Mouse (Mus musculus) embryonic facial prominence, embryonic 14.5 days (tissue): ENCODE measurements at regions not wholly inside any gene's neighbourhood (a gene's known extent, or its start where the extent isn't known, plus 50 kb on each side); places are given as distances from the start of the nearest gene placed in this dataset.
"Not testable (repeated sequence)": the region's sequence is repeated elsewhere in the genome, so short reads cannot be mapped to it uniquely, and the experiment has no call there.

ENCODE experiments used
- ATAC-seq: fragments of 200-750 bp; cut with Nextera tagmentation; 2 replicates; pipeline ENCODE4 v1.8.0; 2017; ENCODE audit warnings: low read depth, moderate number of reproducible peaks, moderate TSS enrichment
- DNase-seq: peaks from one replicate; pipeline ENCODE4 v3.0.0-alpha.2; 2015; ENCODE audit warnings: low spot score
- H3K27ac ChIP-seq: fragments of 300-500 bp; sonication (generic); replicated peaks from 2 replicates; pipeline ENCODE4 v1.5.1; 2014; ENCODE audit warnings: low read depth, mild to moderate bottlenecking, low read length, moderate library complexity
- H3K27me3 ChIP-seq: fragments of 300-500 bp; sonication (generic); replicated peaks from 2 replicates; pipeline ENCODE4 v1.6.1; 2014; ENCODE audit warnings: low read length; ENCODE audit not compliant: control insufficient read depth, insufficient read depth
- H3K36me3 ChIP-seq: fragments of 300-500 bp; sonication (generic); 2 replicates; pipeline ENCODE4 v1.6.1; 2014; ENCODE audit warnings: low read length, mixed read lengths; ENCODE audit not compliant: control insufficient read depth, insufficient read depth
- H3K4me1 ChIP-seq: fragments of 300-500 bp; sonication (generic); 2 replicates; pipeline ENCODE4 v1.6.1; 2014; ENCODE audit warnings: antibody characterized with exemption, low read length; ENCODE audit not compliant: control insufficient read depth, insufficient read depth
- H3K4me2 ChIP-seq: fragments of 300-500 bp; sonication (generic); 2 replicates; pipeline ENCODE4 v1.6.1; 2014; ENCODE audit warnings: low read depth, mild to moderate bottlenecking, low read length, moderate library complexity, mixed read lengths
- H3K4me3 ChIP-seq: fragments of 300-500 bp; sonication (generic); 2 replicates; pipeline ENCODE4 v1.5.1; 2014; ENCODE audit warnings: low read depth, mild to moderate bottlenecking, low read length
- H3K9ac ChIP-seq: fragments of 300-500 bp; sonication (generic); 2 replicates; pipeline ENCODE4 v1.6.1; 2014; ENCODE audit warnings: low read depth, mild to moderate bottlenecking, low read length, moderate library complexity, mixed read lengths
- H3K9me3 ChIP-seq: fragments of 300-500 bp; sonication (generic); 2 replicates; pipeline ENCODE4 v1.6.1; 2016; ENCODE audit warnings: low read length; ENCODE audit not compliant: control insufficient read depth
- WGBS: fragments of 180-500 bp; shearing (Covaris S2); extraction: QIAGEN DNeasy Blood & Tissue Kit; methylation state at CpG from one replicate; pipeline ENCODE4 v1.1.7; 2014; 5-methylcytosine and 5-hydroxymethylcytosine counted together

DNA sequence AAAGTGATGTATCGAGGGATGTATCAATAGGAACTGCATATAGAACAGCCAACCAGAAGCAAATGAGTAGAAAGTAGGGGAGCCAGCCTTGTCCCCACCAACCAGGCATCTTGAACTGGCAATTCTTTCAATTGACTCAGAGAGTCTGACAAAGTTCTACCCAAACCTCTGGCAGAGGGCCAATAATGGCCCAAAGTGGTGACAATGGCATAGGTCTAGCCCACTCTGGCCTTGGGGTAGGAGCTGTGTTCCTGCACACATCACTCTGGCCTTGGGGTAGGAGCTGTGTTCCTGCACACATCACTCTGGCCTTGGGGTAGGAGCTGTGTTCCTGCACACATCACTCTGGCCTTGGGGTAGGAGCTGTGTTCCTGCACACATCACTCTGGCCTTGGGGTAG is 373.5 kb downstream of the Tcerg1l start:
- not testable (repeated sequence) for H3K36me3 ChIP-seq, H3K27me3 ChIP-seq, ATAC-seq, H3K9ac ChIP-seq, H3K27ac ChIP-seq, H3K4me3 ChIP-seq, H3K4me2 ChIP-seq, H3K9me3 ChIP-seq, DNase-seq, H3K4me1 ChIP-seq
- WGBS, result 96% methylated on average over 1 of the region's 1 CpGs

DNA sequence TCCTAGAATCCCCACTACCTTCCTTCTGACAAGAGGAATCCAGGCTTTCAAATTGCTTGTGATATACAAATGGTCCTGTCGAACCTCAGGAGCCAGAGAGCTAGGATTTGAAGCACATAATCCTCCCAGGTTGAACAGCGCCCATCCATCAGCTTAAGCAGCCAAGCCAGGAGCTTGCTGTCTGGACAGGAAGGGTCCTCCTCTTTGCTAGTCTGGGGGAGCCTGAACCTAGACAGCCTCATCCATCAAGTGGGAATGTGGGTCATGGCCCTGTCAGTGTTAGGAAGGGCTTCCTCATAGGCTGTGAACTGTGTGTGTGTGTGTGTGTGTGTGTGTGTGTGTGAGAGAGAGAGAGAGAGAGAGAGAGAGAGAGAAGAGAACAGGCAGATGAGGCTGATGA is 345.8 kb downstream of the Tcerg1l start:
- Histone ChIP-seq H3K4me3 (no peak overlapping the region), H3K4me2 (no peak overlapping the region), H3K4me1 (no peaks in the 10 kb centered on the region), H3K36me3 (no peaks in the 10 kb centered on the region), H3K9ac (no peak overlapping the region), H3K27ac (no peak overlapping the region), H3K9me3 (no peaks in the 10 kb centered on the region), H3K27me3 (no peaks in the 10 kb centered on the region)
- 54% methylated on average over 2 of the region's 2 CpGs for WGBS
- ATAC-seq (no peak), DNase-seq (no peak)

DNA sequence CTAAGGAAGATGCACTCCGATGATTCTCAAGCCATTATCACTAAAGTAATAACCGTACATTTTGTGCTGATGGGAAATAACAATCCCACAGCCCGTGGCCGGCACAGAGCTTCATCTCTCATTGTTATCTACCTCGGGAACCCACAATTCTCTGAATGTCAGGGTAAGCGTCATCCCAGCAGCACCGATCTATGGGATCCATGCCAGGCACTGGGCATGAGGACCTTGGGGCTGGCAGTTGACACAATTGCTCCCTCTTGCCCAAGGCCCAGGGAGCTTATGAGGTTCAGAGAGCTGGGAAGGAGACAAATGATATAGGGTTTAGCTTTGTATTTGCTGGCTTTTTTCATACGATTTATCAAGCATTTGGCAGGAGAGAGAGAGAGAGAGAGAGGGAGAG is 342.8 kb downstream of the Tcerg1l start:
- Histone ChIP-seq H3K9ac (no peak overlapping the region), H3K4me3 (no peak overlapping the region), H3K27ac (no peak overlapping the region), H3K4me2 (no peak overlapping the region), H3K4me1 (no peaks in the 10 kb centered on the region), H3K27me3 (no peaks in the 10 kb centered on the region), H3K9me3 (no peaks in the 10 kb centered on the region), H3K36me3 (no peaks in the 10 kb centered on the region)
- DNase-seq (no peak), ATAC-seq (no peak)
- WGBS, result 80% methylated on average over 8 of the region's 8 CpGs

DNA sequence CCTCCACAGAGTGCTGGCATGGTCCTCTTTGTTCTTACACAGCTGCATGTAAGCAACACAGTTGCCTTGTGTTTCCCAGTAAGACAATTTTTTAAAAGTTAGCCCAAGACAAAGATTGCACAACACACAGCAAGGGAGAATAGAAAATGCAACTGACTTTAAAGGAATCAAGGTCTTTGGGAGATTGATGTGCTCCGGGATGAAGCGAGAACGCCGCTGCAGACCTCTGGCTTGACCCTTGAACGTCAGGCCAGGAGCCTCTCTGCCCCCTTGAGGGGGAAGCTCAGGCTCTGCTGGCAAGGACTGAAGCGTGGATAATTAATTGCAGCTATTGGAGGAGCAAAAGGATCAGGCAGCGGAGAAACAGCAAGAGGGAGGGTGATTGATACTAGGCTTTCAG is 336.4 kb downstream of the Tcerg1l start:
- no peaks in the 10 kb centered on the region for H3K27me3 ChIP-seq
- no peak overlapping the region for H3K27ac ChIP-seq
- no peaks in the 10 kb centered on the region for H3K4me1 ChIP-seq
- 20% methylated on average over 7 of the region's 7 CpGs for WGBS
- H3K9ac ChIP-seq, result no peak overlapping the region
- peak; percentile 4 for DNase-seq
- no peaks in the 10 kb centered on the region for H3K9me3 ChIP-seq
- H3K4me2 ChIP-seq, result no peak overlapping the region
- H3K36me3 ChIP-seq, result no peaks in the 10 kb centered on the region
- no peak for ATAC-seq
- H3K4me3 ChIP-seq, result no peak overlapping the region

DNA sequence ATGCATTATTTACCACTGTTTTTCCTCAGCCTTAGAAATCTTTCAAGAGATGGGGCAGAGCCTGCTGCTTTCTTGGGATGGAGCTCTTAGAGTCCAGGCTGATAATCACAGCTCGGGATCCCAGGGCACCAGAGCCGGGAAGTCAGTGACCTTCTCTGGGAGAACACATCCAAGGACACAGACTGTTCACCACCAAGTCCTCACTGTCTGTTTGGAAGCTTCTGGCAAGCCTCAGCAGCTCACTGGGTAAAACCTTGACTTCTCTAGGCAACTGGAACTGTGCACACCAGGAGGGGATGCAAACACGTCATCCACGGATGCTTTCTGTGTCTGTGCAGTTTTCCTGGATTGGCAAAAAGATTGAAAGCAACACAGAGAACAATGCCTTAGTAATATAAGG is 330.6 kb downstream of the Tcerg1l start:
- H3K9me3 ChIP-seq, result no peaks in the 10 kb centered on the region
- no peaks in the 10 kb centered on the region for H3K36me3 ChIP-seq
- H3K4me2 ChIP-seq, result no peak overlapping the region
- no peaks in the 10 kb centered on the region for H3K4me1 ChIP-seq
- no peak overlapping the region for H3K4me3 ChIP-seq
- ATAC-seq (no peak), DNase-seq (no peak)
- no peak overlapping the region for H3K9ac ChIP-seq
- no peaks in the 10 kb centered on the region for H3K27me3 ChIP-seq
- 69% methylated on average over 4 of the region's 4 CpGs for WGBS
- H3K27ac ChIP-seq, result no peak overlapping the region

DNA sequence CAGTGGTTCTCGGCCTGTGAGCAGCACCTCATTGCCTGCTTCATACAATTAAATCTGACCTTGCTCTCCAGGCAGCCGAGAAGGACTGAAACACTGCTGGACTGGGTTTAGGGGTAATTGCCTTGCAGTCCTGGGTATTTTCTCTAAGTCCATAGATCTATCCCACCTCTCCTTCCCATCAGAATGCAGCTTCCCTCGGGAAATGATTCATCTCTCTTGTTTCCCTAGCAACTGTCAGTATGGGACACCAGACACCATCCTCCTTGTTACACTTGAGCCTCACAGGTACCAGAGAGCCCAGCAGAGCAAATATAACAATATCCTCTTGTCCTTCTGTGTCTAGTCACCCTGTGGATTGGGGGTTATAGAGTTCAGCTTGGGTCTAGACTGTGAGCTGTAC is 322.3 kb downstream of the Tcerg1l start:
- DNase-seq (no peak), ATAC-seq (no peak)
- WGBS, result 62% methylated on average over 3 of the region's 3 CpGs
- Histone ChIP-seq H3K4me1 (no peaks in the 10 kb centered on the region), H3K27ac (no peak overlapping the region), H3K9me3 (no peaks in the 10 kb centered on the region), H3K9ac (no peak overlapping the region), H3K36me3 (no peaks in the 10 kb centered on the region), H3K4me3 (no peak overlapping the region), H3K4me2 (no peak overlapping the region), H3K27me3 (no peaks in the 10 kb centered on the region)

DNA sequence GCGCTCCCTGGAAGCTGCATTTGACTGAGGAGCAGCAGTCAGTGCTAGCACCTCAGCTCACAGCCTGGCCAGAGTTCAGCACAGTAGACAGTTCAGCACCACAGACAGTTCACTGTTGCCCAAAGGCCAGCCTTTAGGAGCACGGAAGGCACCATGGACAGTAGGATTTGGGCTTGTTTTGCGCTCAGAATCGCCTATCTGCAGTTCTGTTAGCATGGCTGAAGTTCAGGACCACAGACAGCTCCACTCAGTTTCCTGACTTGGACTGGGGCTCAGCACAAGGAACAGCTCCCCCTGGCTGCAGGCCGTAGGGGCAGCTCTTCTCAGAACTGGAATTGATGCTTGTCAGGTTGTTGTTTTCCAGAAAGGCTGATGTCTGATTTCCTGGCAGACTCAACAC is 313.6 kb downstream of the Tcerg1l start:
- no peak overlapping the region for H3K4me3 ChIP-seq
- peak; percentile 96 for DNase-seq
- no peak overlapping the region for H3K27ac ChIP-seq
- no peaks in the 10 kb centered on the region for H3K4me1 ChIP-seq
- H3K27me3 ChIP-seq, result no peaks in the 10 kb centered on the region
- no peaks in the 10 kb centered on the region for H3K9me3 ChIP-seq
- 12% methylated on average over 5 of the region's 5 CpGs for WGBS
- ATAC-seq, result peak; percentile 75; the same call in 1 of the 2 replicates
- H3K9ac ChIP-seq, result no peak overlapping the region
- no peaks in the 10 kb centered on the region for H3K36me3 ChIP-seq
- H3K4me2 ChIP-seq, result no peak overlapping the region

DNA sequence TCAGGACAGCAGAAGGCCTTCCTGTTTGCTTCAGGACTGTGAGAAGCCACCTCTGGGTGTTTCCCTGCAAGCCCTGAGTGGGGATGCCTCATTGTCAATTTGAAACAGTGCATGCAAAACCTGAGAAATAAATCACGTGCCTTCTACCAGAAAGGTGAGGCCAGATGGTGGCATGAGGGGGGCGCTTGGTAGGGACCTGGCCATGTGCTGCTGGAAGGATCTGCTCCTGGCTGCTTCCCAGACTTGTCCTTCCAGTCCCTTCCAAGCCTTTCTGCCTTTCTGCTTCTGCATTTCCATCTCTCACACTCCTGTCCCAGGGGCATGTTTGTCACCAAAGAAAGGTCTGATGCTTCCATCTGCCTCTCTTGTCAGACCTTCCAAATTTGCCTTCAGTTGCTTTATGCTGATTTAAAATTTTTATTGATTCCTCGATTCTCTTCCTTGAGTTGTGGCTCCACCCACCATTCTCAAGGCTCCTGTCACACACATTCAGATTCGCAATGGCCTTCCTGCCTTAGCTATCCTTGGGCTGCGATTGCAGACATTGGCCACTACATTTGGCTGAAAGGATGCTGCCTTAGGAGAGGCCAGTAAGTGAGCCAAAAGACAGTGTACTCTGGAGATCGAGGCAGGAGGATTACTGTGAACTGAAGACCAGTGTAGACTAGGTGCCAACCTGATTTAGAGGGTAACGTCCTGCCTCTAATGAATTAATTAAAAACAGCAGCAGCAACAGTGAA is 289.9 kb downstream of the Tcerg1l start:
- Histone ChIP-seq H3K4me2 (no peak overlapping the region), H3K27me3 (no peaks in the 10 kb centered on the region), H3K4me1 (no peaks in the 10 kb centered on the region), H3K27ac (no peak overlapping the region), H3K36me3 (no peaks in the 10 kb centered on the region), H3K9ac (no peak overlapping the region), H3K9me3 (no peaks in the 10 kb centered on the region), H3K4me3 (no peak overlapping the region)
- 65% methylated on average over 7 of the region's 7 CpGs for WGBS
- no peak for DNase-seq
- no peak for ATAC-seq

DNA sequence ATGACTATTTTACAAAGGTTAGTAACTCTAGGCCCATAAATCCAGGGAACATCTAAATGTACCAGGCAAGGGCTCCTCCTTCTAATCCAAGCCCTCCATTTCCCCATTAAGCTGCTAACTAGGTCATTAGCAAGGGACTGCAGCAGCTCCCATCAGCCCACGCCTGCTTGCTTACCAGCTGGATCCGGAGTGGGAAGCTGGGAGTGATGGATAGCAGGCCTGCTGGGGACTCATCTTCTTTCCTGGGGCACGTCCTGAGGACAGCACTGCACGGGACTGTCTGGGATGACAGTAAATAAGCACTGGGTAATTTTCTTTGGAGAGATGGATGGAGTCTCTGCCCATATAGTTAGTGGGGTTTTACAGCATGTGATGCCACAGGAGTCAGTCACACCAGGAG is 276.0 kb downstream of the Tcerg1l start:
- DNase-seq (peak; percentile 20), ATAC-seq (no peak)
- no peak overlapping the region for H3K27ac ChIP-seq
- no peak overlapping the region for H3K4me3 ChIP-seq
- WGBS, result 38% methylated on average over 4 of the region's 4 CpGs
- H3K9ac ChIP-seq, result no peak overlapping the region
- H3K4me1 ChIP-seq, result no peaks in the 10 kb centered on the region
- H3K4me2 ChIP-seq, result no peak overlapping the region
- no peaks in the 10 kb centered on the region for H3K36me3 ChIP-seq
- no peaks in the 10 kb centered on the region for H3K27me3 ChIP-seq
- H3K9me3 ChIP-seq, result no peaks in the 10 kb centered on the region
